Mouse (Mus musculus) midbrain, embryonic 11.5 days (tissue): Measurements from ENCODE around the gene Dvl3. TPM values are rescaled to one million over a fixed set of nuclear protein-coding genes. Genes with fewer than 3 reads are reported as not detected.
"Not testable (repeated sequence)": the region's sequence is repeated elsewhere in the genome, so short reads cannot be mapped to it uniquely, and the experiment has no call there.

ENCODE experiments used
- ATAC-seq: fragments of 200-750 bp; cut with Nextera tagmentation; 2 replicates; pipeline ENCODE4 v1.8.0; 2017; ENCODE audit warnings: moderate TSS enrichment, moderate library complexity; ENCODE audit not compliant: low FRiP score
- DNase-seq: peaks from one replicate; pipeline ENCODE4 v3.0.0; 2015; ENCODE audit warnings: low spot score; ENCODE audit errors: missing footprints
- H3K27ac ChIP-seq: fragments of 300-500 bp; sonication (generic); 2 replicates; pipeline ENCODE4 v1.5.1; 2014; ENCODE audit warnings: low read depth, low read length
- H3K27me3 ChIP-seq: fragments of 300-500 bp; sonication (generic); 2 replicates; pipeline ENCODE4 v1.6.1; 2014; ENCODE audit warnings: mild to moderate bottlenecking, low read length, moderate library complexity, mixed read lengths; ENCODE audit not compliant: control insufficient read depth, insufficient read depth
- H3K36me3 ChIP-seq: fragments of 300-500 bp; sonication (generic); 2 replicates; pipeline ENCODE4 v1.6.1; 2014; ENCODE audit warnings: mild to moderate bottlenecking, low read length, moderate library complexity, mixed read lengths; ENCODE audit not compliant: control insufficient read depth, insufficient read depth
- H3K4me1 ChIP-seq: fragments of 300-500 bp; sonication (generic); 2 replicates; pipeline ENCODE4 v1.6.1; 2014; ENCODE audit warnings: low read length; ENCODE audit not compliant: control insufficient read depth, insufficient read depth
- H3K4me2 ChIP-seq: fragments of 300-500 bp; sonication (generic); 2 replicates; pipeline ENCODE4 v1.6.1; 2014; ENCODE audit warnings: mild to moderate bottlenecking, moderate library complexity
- H3K4me3 ChIP-seq: fragments of 300-500 bp; sonication (generic); 2 replicates; pipeline ENCODE4 v1.5.1; 2014; ENCODE audit warnings: low read depth, low read length
- H3K9ac ChIP-seq: fragments of 300-500 bp; sonication (generic); 2 replicates; pipeline ENCODE4 v1.6.1; 2014; ENCODE audit warnings: low read length
- H3K9me3 ChIP-seq: fragments of 300-500 bp; sonication (generic); 2 replicates; pipeline ENCODE4 v1.6.1; 2016; ENCODE audit warnings: low read length; ENCODE audit not compliant: control insufficient read depth
- WGBS: fragments of 180-500 bp; shearing (Covaris S2); extraction: QIAGEN DNeasy Blood & Tissue Kit; methylation state at CpG from one replicate; pipeline ENCODE4 v1.1.7; 2014; 5-methylcytosine and 5-hydroxymethylcytosine counted together
- polyA plus RNA-seq: library from polyadenylated mRNA; unstranded; fragments of >200 nt; fragmentation: Nextera tagmentation; extraction: Ambion mirVana; gene quantifications from 2 replicates; pipeline ENCODE4 v1.2.1, GENCODE M21; 2014

Dvl3 gene
- polyA plus RNA-seq, 1 experiment from 2014 or later: 47.7 TPM

DNA sequence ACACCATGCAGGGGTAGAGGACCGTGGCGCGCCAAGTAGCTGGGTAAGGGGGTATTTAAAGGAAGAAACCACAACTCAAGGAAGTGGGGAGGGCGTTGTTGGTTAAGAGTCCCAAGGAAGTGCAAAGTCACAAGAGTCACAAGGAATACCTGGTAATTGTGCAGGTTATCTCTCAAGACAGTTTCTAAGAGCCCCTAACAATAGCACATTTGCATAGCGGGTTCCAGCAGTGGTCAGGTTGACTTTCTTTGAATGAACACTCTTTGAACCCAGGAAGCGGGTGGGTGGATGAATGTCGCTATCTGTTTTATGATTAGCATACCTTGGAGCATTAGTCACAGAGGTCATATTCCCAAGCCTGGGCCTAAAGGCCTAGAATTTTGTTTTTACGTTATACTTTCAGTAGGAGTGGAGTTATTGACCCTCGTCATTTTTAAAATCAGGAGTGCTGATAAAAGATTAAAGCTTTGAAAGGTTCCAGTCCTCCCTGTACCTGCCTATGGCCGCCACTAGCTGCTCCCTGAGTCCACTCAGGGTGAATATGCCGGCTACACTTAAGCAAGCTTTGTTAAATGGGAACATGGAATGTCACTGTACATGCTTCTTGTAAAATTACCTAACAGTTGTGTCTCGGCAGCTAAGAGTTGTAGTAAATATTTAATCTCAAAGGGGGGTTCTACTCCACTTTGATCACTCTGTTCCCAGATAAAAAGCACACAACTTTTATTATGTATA lies 37.6 kb upstream of the Dvl3 start:
- WGBS: 92% methylated on average over 12 of the region's 12 CpGs
- not testable (repeated sequence) for H3K4me1 ChIP-seq, H3K27ac ChIP-seq, ATAC-seq, H3K9me3 ChIP-seq, H3K27me3 ChIP-seq, H3K9ac ChIP-seq, DNase-seq, H3K4me3 ChIP-seq, H3K4me2 ChIP-seq, H3K36me3 ChIP-seq

- 34% methylated on average over 3 of the region's 3 CpGs for WGBS
- H3K9ac ChIP-seq: no peak overlapping the region
- H3K36me3 ChIP-seq: no peaks in the 10 kb centered on the region
- no peak for DNase-seq
- H3K27ac ChIP-seq: no peak overlapping the region
- H3K9me3 ChIP-seq: no peaks in the 10 kb centered on the region
- no peak overlapping the region for H3K4me3 ChIP-seq
- H3K4me1 ChIP-seq: no peaks in the 10 kb centered on the region
- ATAC-seq: 0 out of 2 replicates have a peak, but pooled peaks have one; percentile 61
- no peak overlapping the region for H3K4me2 ChIP-seq
- H3K27me3 ChIP-seq: no peaks in the 10 kb centered on the region
These were observed 36.7 kb upstream of the Dvl3 start for GRCm38 (mm10) chr16:20480115-20480514.

DNA sequence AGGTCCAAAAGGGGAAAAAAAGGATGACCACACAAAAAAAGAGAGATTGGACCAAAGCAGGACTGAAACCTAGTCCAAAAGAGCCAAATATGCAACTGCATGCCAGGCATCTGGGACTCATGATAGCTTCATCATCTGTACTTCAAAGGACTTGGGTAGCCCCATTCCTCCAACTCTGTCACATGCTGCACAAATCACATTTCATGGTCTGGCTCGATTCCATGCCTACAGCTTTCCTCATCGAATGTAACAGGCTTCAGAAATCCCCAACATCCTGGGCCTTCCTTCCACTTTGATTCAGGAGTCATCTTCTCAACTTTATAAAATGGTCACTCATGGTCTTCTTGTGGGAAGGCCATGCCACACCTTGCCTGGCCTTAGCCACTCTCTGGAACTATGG lies 35.0 kb upstream of the Dvl3 start:
- DNase-seq (no peak), ATAC-seq (no peak)
- Histone ChIP-seq H3K27me3 (no peaks in the 10 kb centered on the region), H3K4me1 (no peaks in the 10 kb centered on the region), H3K36me3 (no peaks in the 10 kb centered on the region), H3K9ac (no peak overlapping the region), H3K9me3 (no peaks in the 10 kb centered on the region), H3K4me3 (no peak overlapping the region), H3K4me2 (no peak overlapping the region), H3K27ac (no peak overlapping the region)
- 39% methylated on average over 2 of the region's 2 CpGs for WGBS

- not testable (repeated sequence) for H3K27me3 ChIP-seq, H3K36me3 ChIP-seq, DNase-seq, H3K9me3 ChIP-seq, ATAC-seq, H3K4me1 ChIP-seq, H3K4me3 ChIP-seq, H3K27ac ChIP-seq, H3K9ac ChIP-seq, H3K4me2 ChIP-seq
- WGBS: 85% methylated on average over 6 of the region's 7 CpGs
These were observed 33.1 kb upstream of the Dvl3 start for GRCm38 (mm10) chr16:20483716-20484115.

- H3K4me3 ChIP-seq: no peak overlapping the region
- H3K4me2 ChIP-seq: no peak overlapping the region
- no peaks in the 10 kb centered on the region for H3K4me1 ChIP-seq
- no peak overlapping the region for H3K27ac ChIP-seq
- H3K9me3 ChIP-seq: no peaks in the 10 kb centered on the region
- DNase-seq (no peak), ATAC-seq (no peak)
- no peak overlapping the region for H3K9ac ChIP-seq
- H3K27me3 ChIP-seq: no peaks in the 10 kb centered on the region
- H3K36me3 ChIP-seq: no peaks in the 10 kb centered on the region
- 45% methylated on average over 4 of the region's 4 CpGs for WGBS
These were observed 31.7 kb upstream of the Dvl3 start for GRCm38 (mm10) chr16:20485061-20485460.

GRCm38 (mm10) chr16:20486048-20486447 lies 30.7 kb upstream of the Dvl3 start:
- no peak for DNase-seq

DNA sequence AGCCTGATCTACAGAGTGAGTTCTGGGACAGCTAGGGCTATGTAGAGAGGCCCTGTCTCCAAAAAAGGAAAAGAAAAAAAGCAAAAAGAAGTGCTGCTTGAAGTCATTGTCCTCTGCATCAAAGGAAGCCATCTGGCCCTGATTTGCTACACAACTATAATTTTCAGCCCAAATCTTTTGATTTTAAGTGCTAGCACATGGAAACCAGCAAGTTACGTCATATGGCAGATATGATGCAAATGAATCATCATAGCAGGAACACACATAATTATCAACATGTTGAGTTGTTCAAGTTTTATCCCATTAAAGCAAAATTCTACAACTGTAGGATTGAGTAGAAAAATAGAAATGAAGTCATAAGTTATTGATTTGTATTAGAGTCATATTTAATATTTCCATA lies 28.6 kb upstream of the Dvl3 start:
- Histone ChIP-seq H3K9ac (no peak overlapping the region), H3K9me3 (no peaks in the 10 kb centered on the region), H3K36me3 (no peaks in the 10 kb centered on the region), H3K4me2 (no peak overlapping the region), H3K27ac (no peak overlapping the region), H3K4me1 (no peaks in the 10 kb centered on the region), H3K27me3 (no peaks in the 10 kb centered on the region), H3K4me3 (no peak overlapping the region)
- DNase-seq (no peak), ATAC-seq (no peak)
- 89% methylated on average over 1 of the region's 1 CpGs for WGBS

More at GRCm38 (mm10) chr16:20486048-20486447, 30.7 kb upstream of the Dvl3 start:
- Histone ChIP-seq H3K9me3 (no peaks in the 10 kb centered on the region), H3K9ac (no peak overlapping the region), H3K27me3 (no peaks in the 10 kb centered on the region), H3K4me2 (no peak overlapping the region), H3K27ac (no peak overlapping the region), H3K36me3 (no peaks in the 10 kb centered on the region), H3K4me1 (no peaks in the 10 kb centered on the region), H3K4me3 (no peak overlapping the region)
- ATAC-seq: no peak
- WGBS: 68% methylated on average over 3 of the region's 3 CpGs

GRCm38 (mm10) chr16:20488751-20489150 lies 28.0 kb upstream of the Dvl3 start:
- WGBS: 86% methylated on average over 9 of the region's 9 CpGs
- not testable (repeated sequence) for DNase-seq, ATAC-seq, H3K4me3 ChIP-seq, H3K4me1 ChIP-seq, H3K9me3 ChIP-seq, H3K36me3 ChIP-seq, H3K4me2 ChIP-seq, H3K27me3 ChIP-seq, H3K27ac ChIP-seq, H3K9ac ChIP-seq

- no peak for DNase-seq
- no peaks in the 10 kb centered on the region for H3K9me3 ChIP-seq
- H3K4me2 ChIP-seq: no peak overlapping the region
- WGBS: 75% methylated on average over 2 of the region's 2 CpGs
- H3K9ac ChIP-seq: no peak overlapping the region
- no peaks in the 10 kb centered on the region for H3K36me3 ChIP-seq
- no peaks in the 10 kb centered on the region for H3K4me1 ChIP-seq
- ATAC-seq: no peak
- no peak overlapping the region for H3K27ac ChIP-seq
- H3K27me3 ChIP-seq: no peaks in the 10 kb centered on the region
- H3K4me3 ChIP-seq: no peak overlapping the region
These were observed 27.5 kb upstream of the Dvl3 start for GRCm38 (mm10) chr16:20489233-20489632.
